Mouse (Mus musculus) adrenal gland, postnatal 25 days (tissue): ENCODE data around the gene Cnpy4. TPM values are rescaled to one million over a fixed set of nuclear protein-coding genes. Genes with fewer than 3 reads are reported as not detected.
A peak's percentile ranks its signal among the peaks of the same experiment; 100 is the strongest.

Experiments used
- DNase-seq: peaks from one replicate; pipeline ENCODE4 v3.0.0; 2021; ENCODE audit warnings: mixed read lengths
- long read RNA-seq: library from polyadenylated mRNA; stranded (forward); transcript quantifications from one replicate; pipeline ENCODE4 v2.0.0, GENCODE M21; 2021
- total RNA-seq: library from RNA; stranded (reverse); gene quantifications from 2 replicates; pipeline ENCODE4 v1.2.3, GENCODE M21; 2021

Gene Cnpy4
- total RNA-seq: 21.6 and 25.5 TPM in 2 replicates
- long read RNA-seq, transcript Cnpy4-202 (6 exons, 1,855 nt): major isoform, 13 of 13 reads
- long read RNA-seq, partial matches to known transcripts: 0 of 13 reads
- long read RNA-seq, other reads (novel, unspliced or antisense): 0 of 13 reads

GRCm38 (mm10) chr5:138186950-138187638 is at the start of gene Cnpy4, which contains the start of gene Taf6:
Gene Cnpy4, plus strand, starts transcription at chr5:138187485.
Gene Taf6, minus strand, starts transcription at chr5:138187451.
- DNase-seq: peak; percentile 81

- no peak for DNase-seq
These were observed 49.2 kb upstream of the Cnpy4 start for GRCm38 (mm10) chr5:138137935-138138549.

GRCm38 (mm10) chr5:138138585-138138984 is 48.7 kb upstream of the Cnpy4 start:
- no peak for DNase-seq

- no peak for DNase-seq
These were observed 32.9 kb upstream of the Cnpy4 start for GRCm38 (mm10) chr5:138154390-138154789.

GRCm38 (mm10) chr5:138155443-138155976 is 31.8 kb upstream of the Cnpy4 start, which contains the start of gene Zfp113:
Gene Zfp113, minus strand, starts transcription at chr5:138155744.
- peak; percentile 76 for DNase-seq

GRCm38 (mm10) chr5:138160224-138160762 is 27.0 kb upstream of the Cnpy4 start:
- no peak for DNase-seq

- peak; percentile 95 for DNase-seq
These were observed 26.2 kb upstream of the Cnpy4 start, which contains the start of gene Cops6 for GRCm38 (mm10) chr5:138160842-138161665. Gene Cops6, plus strand, starts transcription at chr5:138161071.

GRCm38 (mm10) chr5:138163046-138163445 is 24.2 kb upstream of the Cnpy4 start:
- DNase-seq: no peak

GRCm38 (mm10) chr5:138163610-138164009 is 23.7 kb upstream of the Cnpy4 start:
- no peak for DNase-seq

- no peak for DNase-seq
These were observed 21.7 kb upstream of the Cnpy4 start for GRCm38 (mm10) chr5:138165594-138165993.

- DNase-seq: peak; percentile 97
These were observed 16.2 kb upstream of the Cnpy4 start for GRCm38 (mm10) chr5:138170936-138171561.

GRCm38 (mm10) chr5:138171695-138172491 is 15.4 kb upstream of the Cnpy4 start, which contains the start of the genes Ap4m1 and Mcm7:
Gene Ap4m1, plus strand, starts transcription at chr5:138172002.
Gene Mcm7, minus strand, starts transcription at chr5:138172422.
- peak; percentile 95 for DNase-seq

- DNase-seq: no peak
These were observed 14.1 kb upstream of the Cnpy4 start for GRCm38 (mm10) chr5:138173217-138173616.

GRCm38 (mm10) chr5:138187661-138188306 is 499 bp downstream of the Cnpy4 start:
- DNase-seq: peak; percentile 31

GRCm38 (mm10) chr5:138193771-138194727 is 6.8 kb downstream of the Cnpy4 start, which contains the start of gene Mblac1:
Gene Mblac1, plus strand, starts transcription at chr5:138194314.
- DNase-seq: peak; percentile 74

- peak; percentile 38 for DNase-seq
These were observed 7.6 kb downstream of the Cnpy4 start for GRCm38 (mm10) chr5:138194755-138195345.

GRCm38 (mm10) chr5:138195463-138195862 is 8.2 kb downstream of the Cnpy4 start:
- no peak for DNase-seq

GRCm38 (mm10) chr5:138199576-138199975 is 12.3 kb downstream of the Cnpy4 start:
- DNase-seq: no peak
